In the genomic region with DNA sequence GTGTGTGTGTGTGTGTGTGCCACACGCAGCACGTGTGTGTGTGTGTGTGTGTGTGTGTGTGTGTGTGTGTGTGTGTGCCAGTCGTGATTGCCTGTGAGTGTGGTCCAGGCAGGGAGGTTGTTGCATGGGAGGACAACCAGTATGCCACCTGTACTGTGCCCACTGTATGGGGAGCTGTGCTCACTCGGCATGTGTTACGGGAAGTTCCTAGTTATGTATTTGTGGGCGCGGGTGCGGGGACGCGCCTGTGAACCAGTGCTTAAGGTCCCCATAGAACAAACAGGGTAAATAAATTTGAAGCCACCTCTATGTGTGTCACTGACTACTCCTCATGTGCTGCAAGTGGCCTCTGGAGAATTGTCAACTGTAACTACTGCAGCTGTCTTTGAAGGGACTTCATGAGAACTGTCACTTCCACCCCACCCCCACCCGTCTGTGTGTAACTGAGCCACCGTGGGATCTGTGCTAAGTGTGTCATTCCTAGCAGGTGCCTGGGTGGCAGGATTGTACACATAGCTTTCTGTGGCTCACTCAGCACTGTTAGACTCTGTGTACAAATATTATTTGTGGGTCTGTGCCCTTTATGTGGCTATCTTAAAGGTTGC, we compare ENCODE assay signal across 7 mouse cellular contexts. TPM values are rescaled to one million over a fixed set of nuclear protein-coding genes. Genes with fewer than 3 reads are reported as not detected.
DNase-seq lines count a peak whose midpoint lies in the region; ATAC-seq and TF ChIP-seq lines count a peak whose summit lies in the region.

No protein-coding gene starts in this region.

- no peak for DNase-seq in neural tube, embryonic 11.5 days (ENCODE audit: low spot score)
- DNase-seq in neural tube, embryonic 10.5 days (ENCODE audit: extremely low spot score, low spot score), result no peak
- DNase-seq in embryonic facial prominence, embryonic 11.5 days (ENCODE audit: low spot score), result no peak
- peak; percentile 17 for DNase-seq in hindbrain, postnatal 0 days (ENCODE audit: low spot score)
- no peak for DNase-seq in adrenal gland, adult 18-20 months (ENCODE audit: low spot score in 2 of 2)
- no peak for DNase-seq in T-cell, adult 2 months (ENCODE audit: low spot score)

- TF ChIP-seq CTCF in hindbrain, postnatal 0 days (IDR thresholded peaks at IDR 0.05; ENCODE audit: low read depth), result no peak

- peaks cover 5% of the 10 kb centered on the region for H3K36me3 ChIP-seq in neural tube, embryonic 11.5 days (ENCODE audit: control insufficient read depth, insufficient read depth, low read length)
- H3K36me3 ChIP-seq in embryonic facial prominence, embryonic 11.5 days (replicated peaks; ENCODE audit: control insufficient read depth, insufficient read depth, low read depth, low read length), result no peaks in the 10 kb centered on the region
- no peaks in the 10 kb centered on the region; the same call in 1 of the 2 replicates for H3K36me3 ChIP-seq in hindbrain, postnatal 0 days (ENCODE audit: insufficient read depth, low read length)
- H3K36me3 ChIP-seq in midbrain, embryonic 16.5 days (ENCODE audit: control insufficient read depth, insufficient read depth, low read length), result peaks cover 6% of the 10 kb centered on the region; the same call in 1 of the 2 replicates

- no peaks in the 10 kb centered on the region for H3K27me3 ChIP-seq in neural tube, embryonic 11.5 days (ENCODE audit: control insufficient read depth, insufficient read depth, low read length)
- H3K27me3 ChIP-seq in embryonic facial prominence, embryonic 11.5 days (ENCODE audit: control insufficient read depth, insufficient read depth, low read length), result no peaks in the 10 kb centered on the region
- H3K27me3 ChIP-seq in hindbrain, postnatal 0 days (ENCODE audit: insufficient read depth, low read length), result no peaks in the 10 kb centered on the region
- peaks cover 4% of the 10 kb centered on the region; the same call in 1 of the 2 replicates for H3K27me3 ChIP-seq in midbrain, embryonic 16.5 days (ENCODE audit: control insufficient read depth, insufficient read depth, low read depth, low read length)

- H3K4me2 ChIP-seq in neural tube, embryonic 11.5 days (ENCODE audit: low read depth), result peak overlapping the region; percentile 17; the same call in 1 of the 2 replicates
- peak overlapping the region; percentile 60 for H3K4me2 ChIP-seq in embryonic facial prominence, embryonic 11.5 days (ENCODE audit: low read depth, low read length)
- H3K4me2 ChIP-seq in hindbrain, postnatal 0 days (ENCODE audit: low read depth, low read length), result peak overlapping the region; percentile 49; the same call in 1 of the 2 replicates
- H3K4me2 ChIP-seq in midbrain, embryonic 16.5 days (ENCODE audit: low read length), result peak overlapping the region; percentile 40; the same call in 1 of the 2 replicates

- WGBS in neural tube, embryonic 11.5 days, result 71% methylated on average over 9 of the region's 12 CpGs
- WGBS in embryonic facial prominence, embryonic 11.5 days, result 45% methylated on average over 11 of the region's 12 CpGs
- WGBS in hindbrain, postnatal 0 days, result 54% methylated on average over 12 of the region's 12 CpGs
- WGBS in midbrain, embryonic 16.5 days, result 65% methylated on average over 10 of the region's 12 CpGs

- no peak overlapping the region for H3K4me3 ChIP-seq in neural tube, embryonic 11.5 days (ENCODE audit: low read depth, low read length)
- H3K4me3 ChIP-seq in embryonic facial prominence, embryonic 11.5 days (ENCODE audit: low read depth, low read length), result peak overlapping the region; percentile 27; the same call in 1 of the 2 replicates
- no peak overlapping the region for H3K4me3 ChIP-seq in hindbrain, postnatal 0 days (ENCODE audit: low read length)
- no peak overlapping the region for H3K4me3 ChIP-seq in midbrain, embryonic 16.5 days (ENCODE audit: low read depth, low read length)

- no peak overlapping the region for H3K9ac ChIP-seq in neural tube, embryonic 11.5 days (ENCODE audit: low read length)
- H3K9ac ChIP-seq in embryonic facial prominence, embryonic 11.5 days (replicated peaks; ENCODE audit: low read length), result peak overlapping the region; percentile 22
- no peak overlapping the region for H3K9ac ChIP-seq in hindbrain, postnatal 0 days (replicated peaks; ENCODE audit: low read length)
- no peak overlapping the region for H3K9ac ChIP-seq in midbrain, embryonic 16.5 days (ENCODE audit: low read depth, low read length)

- peaks cover 31% of the 10 kb centered on the region for H3K4me1 ChIP-seq in neural tube, embryonic 11.5 days (ENCODE audit: control insufficient read depth, insufficient read depth, low read length)
- H3K4me1 ChIP-seq in embryonic facial prominence, embryonic 11.5 days (ENCODE audit: control insufficient read depth, insufficient read depth, low read length), result peaks cover 25% of the 10 kb centered on the region
- H3K4me1 ChIP-seq in hindbrain, postnatal 0 days (ENCODE audit: insufficient read depth, low read length), result peaks cover 7% of the 10 kb centered on the region
- H3K4me1 ChIP-seq in midbrain, embryonic 16.5 days (ENCODE audit: control insufficient read depth, insufficient read depth, low read length), result peaks cover 12% of the 10 kb centered on the region; the same call in 1 of the 2 replicates

- H3K27ac ChIP-seq in neural tube, embryonic 11.5 days (ENCODE audit: low read depth, low read length), result no peak overlapping the region
- peak overlapping the region; percentile 92 for H3K27ac ChIP-seq in embryonic facial prominence, embryonic 11.5 days (replicated peaks; ENCODE audit: low read depth, low read length)
- peak overlapping the region; percentile 76; the same call in 1 of the 2 replicates for H3K27ac ChIP-seq in hindbrain, postnatal 0 days
- no peak overlapping the region for H3K27ac ChIP-seq in midbrain, embryonic 16.5 days (ENCODE audit: low read length)

- ATAC-seq in neural tube, embryonic 11.5 days (ENCODE audit: insufficient read depth, low FRiP score, low TSS enrichment), result no peak
- peak; percentile 10; the same call in 1 of the 2 replicates for ATAC-seq in embryonic facial prominence, embryonic 11.5 days (replicated peaks; ENCODE audit: insufficient number of reproducible peaks, low FRiP score, low TSS enrichment, low read depth)
- ATAC-seq in hindbrain, postnatal 0 days, result no peak
- ATAC-seq in midbrain, embryonic 16.5 days, result no peak

- H3K9me3 ChIP-seq in neural tube, embryonic 11.5 days (ENCODE audit: control insufficient read depth, low read length), result no peaks in the 10 kb centered on the region
- no peaks in the 10 kb centered on the region for H3K9me3 ChIP-seq in embryonic facial prominence, embryonic 11.5 days (replicated peaks; ENCODE audit: control insufficient read depth, low read length)
- H3K9me3 ChIP-seq in hindbrain, postnatal 0 days (ENCODE audit: low read length), result no peaks in the 10 kb centered on the region
- H3K9me3 ChIP-seq in midbrain, embryonic 16.5 days (replicated peaks; ENCODE audit: control insufficient read depth, low read length, poor library complexity, severe bottlenecking), result no peaks in the 10 kb centered on the region

RNA-seq across cellular contexts. Expression of a gene that starts 2.4 kb away (rescaled TPM):
- 4.3 and 5.1 TPM in 2 replicates for polyA plus RNA-seq in neural tube, embryonic 11.5 days (2014; fragmentation: Nextera tagmentation; extraction: Ambion mirVana)
- polyA plus RNA-seq in embryonic facial prominence, embryonic 11.5 days (2014; fragmentation: Nextera tagmentation; extraction: Ambion mirVana), result 4.7 and 5.5 TPM in 2 replicates
- 2.1 and 3.9 TPM in 2 replicates for total RNA-seq in hindbrain, postnatal 0 days (2014; rRNA removed)
- polyA plus RNA-seq in hindbrain, postnatal 0 days (2015; fragmentation: Nextera tagmentation; extraction: Ambion mirVana), result 3.0 and 3.4 TPM in 2 replicates
- 2.9 and 3.3 TPM in 2 replicates for polyA plus RNA-seq in midbrain, embryonic 16.5 days (2015; fragmentation: Nextera tagmentation; extraction: Ambion mirVana)
- total RNA-seq in adrenal gland, adult 18-20 months (2021), result 10 to 100 TPM; 15.5 to 16.5 TPM

RNA-seq across cellular contexts. Expression of a gene that starts 10.1 kb away (rescaled TPM):
- 50.5 and 54.5 TPM in 2 replicates for polyA plus RNA-seq in neural tube, embryonic 11.5 days (2014; fragmentation: Nextera tagmentation; extraction: Ambion mirVana)
- 38.8 and 50.0 TPM in 2 replicates for polyA plus RNA-seq in embryonic facial prominence, embryonic 11.5 days (2014; fragmentation: Nextera tagmentation; extraction: Ambion mirVana)
- total RNA-seq in hindbrain, postnatal 0 days (2014; rRNA removed), result 18.6 and 20.6 TPM in 2 replicates
- polyA plus RNA-seq in hindbrain, postnatal 0 days (2015; fragmentation: Nextera tagmentation; extraction: Ambion mirVana), result 9.1 and 10.0 TPM in 2 replicates
- polyA plus RNA-seq in midbrain, embryonic 16.5 days (2015; fragmentation: Nextera tagmentation; extraction: Ambion mirVana), result 22.9 and 23.1 TPM in 2 replicates
- 10 to 100 TPM; 14.4 to 22.2 TPM for total RNA-seq in adrenal gland, adult 18-20 months (2021)

RNA-seq across cellular contexts. Expression of a gene that starts 10.1 kb away (rescaled TPM):
- polyA plus RNA-seq in neural tube, embryonic 11.5 days (2014; fragmentation: Nextera tagmentation; extraction: Ambion mirVana), result 45.8 and 48.8 TPM in 2 replicates
- polyA plus RNA-seq in embryonic facial prominence, embryonic 11.5 days (2014; fragmentation: Nextera tagmentation; extraction: Ambion mirVana), result 50.1 and 50.6 TPM in 2 replicates
- total RNA-seq in hindbrain, postnatal 0 days (2014; rRNA removed), result 33.6 and 39.5 TPM in 2 replicates
- polyA plus RNA-seq in hindbrain, postnatal 0 days (2015; fragmentation: Nextera tagmentation; extraction: Ambion mirVana), result 42.1 and 42.9 TPM in 2 replicates
- polyA plus RNA-seq in midbrain, embryonic 16.5 days (2015; fragmentation: Nextera tagmentation; extraction: Ambion mirVana), result 39.6 and 40.3 TPM in 2 replicates
- 10 to 100 TPM; 36.9 to 37.0 TPM for total RNA-seq in adrenal gland, adult 18-20 months (2021)

RNA-seq across cellular contexts. Expression of a gene that starts 10.3 kb away (rescaled TPM):
- 71.7 and 78.0 TPM in 2 replicates for polyA plus RNA-seq in neural tube, embryonic 11.5 days (2014; fragmentation: Nextera tagmentation; extraction: Ambion mirVana)
- polyA plus RNA-seq in embryonic facial prominence, embryonic 11.5 days (2014; fragmentation: Nextera tagmentation; extraction: Ambion mirVana), result 80.0 and 81.4 TPM in 2 replicates
- 56.7 and 67.6 TPM in 2 replicates for total RNA-seq in hindbrain, postnatal 0 days (2014; rRNA removed)
- 83.0 and 84.1 TPM in 2 replicates for polyA plus RNA-seq in hindbrain, postnatal 0 days (2015; fragmentation: Nextera tagmentation; extraction: Ambion mirVana)
- polyA plus RNA-seq in midbrain, embryonic 16.5 days (2015; fragmentation: Nextera tagmentation; extraction: Ambion mirVana), result 96.1 and 109 TPM in 2 replicates
- 10 to 100 TPM; 76.7 to 86.6 TPM for total RNA-seq in adrenal gland, adult 18-20 months (2021)

RNA-seq across cellular contexts. Expression of a gene that starts 32.0 kb away (rescaled TPM):
- polyA plus RNA-seq in neural tube, embryonic 11.5 days (2014; fragmentation: Nextera tagmentation; extraction: Ambion mirVana), result 780 and 827 TPM in 2 replicates
- polyA plus RNA-seq in embryonic facial prominence, embryonic 11.5 days (2014; fragmentation: Nextera tagmentation; extraction: Ambion mirVana), result 988 and 991 TPM in 2 replicates
- total RNA-seq in hindbrain, postnatal 0 days (2014; rRNA removed), result 97.7 and 154 TPM in 2 replicates
- polyA plus RNA-seq in hindbrain, postnatal 0 days (2015; fragmentation: Nextera tagmentation; extraction: Ambion mirVana), result 539 and 575 TPM in 2 replicates
- polyA plus RNA-seq in midbrain, embryonic 16.5 days (2015; fragmentation: Nextera tagmentation; extraction: Ambion mirVana), result 414 and 435 TPM in 2 replicates
- 100 to 1,000 TPM; 983 to 986 TPM for total RNA-seq in adrenal gland, adult 18-20 months (2021)

Comparison
In these comparisons a context has a peak if more than half of its experiments do, and no peak if none do; other contexts are left out.
1. H3K27ac ChIP-seq: peak in embryonic facial prominence, embryonic 11.5 days (single experiment) and hindbrain, postnatal 0 days (single experiment); none in neural tube, embryonic 11.5 days (single experiment) and midbrain, embryonic 16.5 days (single experiment).
2. Peak in every context shown above with its lines, with median percentiles within 50 percentile points of each other: H3K4me2 ChIP-seq.